Mouse (Mus musculus) G1E (cell line): ENCODE data around the gene Crip3.

ENCODE experiments used
- CTCF ChIP-seq: IDR thresholded peaks from 2 replicates; pipeline ENCODE4 v1.5.1; 2012; ENCODE audit warnings: low read depth, low read length, inconsistent platforms, mixed read lengths
- GATA1 ChIP-seq: IDR thresholded peaks from 2 replicates; pipeline ENCODE4 v1.6.1; 2012; ENCODE audit warnings: borderline replicate concordance, low read length, inconsistent platforms, mixed read lengths
- GATA2 ChIP-seq: IDR thresholded peaks from 2 replicates; pipeline ENCODE4 v1.6.1; 2012; ENCODE audit warnings: low read depth, low read length, inconsistent platforms, borderline replicate concordance
- TAL1 ChIP-seq: conservative IDR thresholded peaks from 2 replicates; pipeline ENCODE4 v1.6.1; 2012; ENCODE audit warnings: low read depth, low read length, inconsistent platforms, mixed read lengths

DNA sequence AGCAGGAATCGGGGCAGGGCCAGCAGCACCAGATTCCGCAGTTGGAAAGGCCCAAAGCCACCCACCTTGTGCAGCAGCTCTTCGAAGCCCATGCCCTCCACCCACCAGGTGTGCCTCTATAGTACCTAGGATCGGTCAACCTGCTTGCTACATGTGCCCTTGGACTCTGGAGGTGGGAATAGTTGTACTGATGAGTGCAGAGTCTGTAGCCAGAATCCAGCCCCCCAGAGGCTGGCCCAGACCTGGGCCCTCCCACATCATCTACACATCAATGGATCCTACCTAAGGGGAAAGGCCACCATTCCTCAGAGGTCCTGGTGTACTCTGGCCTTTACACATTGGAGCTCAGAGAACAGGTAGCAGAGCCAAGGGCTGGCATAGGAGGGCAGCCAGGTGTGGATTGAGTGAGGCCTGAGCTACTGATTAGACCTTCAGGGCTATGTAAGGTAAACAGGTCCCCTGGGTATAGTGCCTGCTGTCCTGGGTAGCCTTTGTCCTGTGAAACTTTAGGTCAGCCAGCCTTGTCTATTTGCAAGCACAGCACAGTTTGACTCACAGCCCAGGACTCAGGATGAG is 9.7 kb downstream of the Crip3 start, which contains the start of gene Slc22a7:
- TF ChIP-seq CTCF: no peak
- TF ChIP-seq TAL1: no peak
- TF ChIP-seq GATA1: no peak
- TF ChIP-seq GATA2: no peak
